Mouse (Mus musculus) G1E-ER4 (cell line): ENCODE data around the gene Tdpoz5. TPM values are rescaled to one million over a fixed set of nuclear protein-coding genes. Genes with fewer than 3 reads are reported as not detected.
"Not testable (repeated sequence)": the region's sequence is repeated elsewhere in the genome, so short reads cannot be mapped to it uniquely, and the experiment has no call there.

Experiments
- GATA1 ChIP-seq: IDR thresholded peaks from one replicate; pipeline ENCODE4 v1.8.0; 2012; ENCODE audit warnings: low read length, inconsistent platforms
- polyA plus RNA-seq: library from polyadenylated mRNA; stranded (reverse); fragments of >175 nt; gene quantifications from 2 replicates; pipeline ENCODE4 v1.2.3, GENCODE M21; 2012

Gene Tdpoz5
- polyA plus RNA-seq, result not detected in 2 replicates

DNA sequence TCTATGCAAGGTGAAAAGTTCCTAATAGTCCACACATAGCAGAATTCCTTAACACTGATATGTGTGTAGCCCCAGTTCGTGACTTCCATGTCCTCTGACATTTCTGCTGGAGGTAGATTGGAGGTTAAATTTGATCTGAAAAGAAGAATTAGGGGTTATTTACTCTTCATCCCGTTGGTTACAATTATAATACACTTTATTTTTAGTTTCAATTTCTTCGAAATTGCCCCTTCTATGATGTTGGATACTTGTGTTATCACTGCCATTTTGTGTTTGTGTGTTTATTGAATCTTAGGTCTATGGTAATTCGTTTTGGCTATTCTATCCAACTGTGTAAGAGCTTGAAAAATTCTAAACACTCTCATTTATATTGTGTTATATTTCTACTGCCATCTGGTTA lies at the start of gene Tdpoz5:
TSS of gene Tdpoz5 (minus strand) at position 101 of the 400 bp plus-strand sequence.
- TF ChIP-seq GATA1, result not testable (repeated sequence)

DNA sequence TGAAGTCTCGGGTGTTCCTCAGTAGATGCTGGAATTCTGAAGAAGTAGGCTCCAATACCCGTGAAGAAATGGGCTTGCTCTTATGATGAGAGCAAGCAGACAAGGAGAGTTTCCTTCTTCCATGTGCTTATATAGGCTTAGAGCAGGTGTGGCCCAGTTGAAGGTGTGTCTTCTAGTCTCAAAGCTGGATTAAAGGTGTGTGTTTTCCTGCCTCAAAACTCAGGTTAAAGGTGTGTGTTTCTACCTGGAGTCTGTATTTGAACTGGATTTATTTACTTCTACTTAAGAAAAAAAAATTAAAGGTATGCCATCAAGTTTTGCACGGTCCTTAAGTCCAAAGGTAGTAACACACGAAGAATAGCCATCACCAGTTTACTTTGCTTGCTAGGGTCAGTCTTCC lies 17.7 kb downstream of the Tdpoz5 start, which contains the start of gene Gm9117:
TSS of gene Gm9117 (minus strand) at position 101 of the 400 bp plus-strand sequence.
- TF ChIP-seq GATA1, result not testable (repeated sequence)

Other genes with a start within 250 kb of the Tdpoz5 start
- gene Gm5773, start 188.3 kb downstream of the Tdpoz5 start, polyA plus RNA-seq, result not detected in 2 replicates
- not detected in 2 replicates for gene Tdpoz4, start 164.9 kb downstream of the Tdpoz5 start, polyA plus RNA-seq
- gene Tdpoz3, start 135.3 kb downstream of the Tdpoz5 start, polyA plus RNA-seq, result not detected in 2 replicates
- gene Gm9117, start 17.8 kb downstream of the Tdpoz5 start, polyA plus RNA-seq, result not detected in 2 replicates
- not detected in 2 replicates for gene Gm9125, start 93.6 kb upstream of the Tdpoz5 start, polyA plus RNA-seq
- not detected in 2 replicates for gene Gm10697, start 111.3 kb upstream of the Tdpoz5 start, polyA plus RNA-seq
- not detected in 2 replicates for gene Gm10696, start 216.9 kb upstream of the Tdpoz5 start, polyA plus RNA-seq
- gene Gm5286, start 235.4 kb upstream of the Tdpoz5 start, polyA plus RNA-seq, result not detected in 2 replicates